Mouse (Mus musculus): ENCODE results near the gene Pitpnc1.

GRCm38 (mm10) chr11:107349756-107350155, 120.7 kb downstream of the Pitpnc1 start:
- no peak for TF ChIP-seq POLR2A (IDR thresholded peaks at IDR 0.05; ENCODE audit: low read depth, low read length)
- no peak for TF ChIP-seq CTCF (conservative IDR thresholded peaks at IDR 0.05 in 1 of 2, IDR thresholded peaks at IDR 0.05 in 1 of 2; ENCODE audit: low read depth in 2 of 2, low read length in 2 of 2)
- TF ChIP-seq RAD21 (IDR thresholded peaks at IDR 0.05; ENCODE audit: low read depth, low read length): no peak
